ENCODE assay signal across 9 mouse cellular contexts in the genomic region with DNA sequence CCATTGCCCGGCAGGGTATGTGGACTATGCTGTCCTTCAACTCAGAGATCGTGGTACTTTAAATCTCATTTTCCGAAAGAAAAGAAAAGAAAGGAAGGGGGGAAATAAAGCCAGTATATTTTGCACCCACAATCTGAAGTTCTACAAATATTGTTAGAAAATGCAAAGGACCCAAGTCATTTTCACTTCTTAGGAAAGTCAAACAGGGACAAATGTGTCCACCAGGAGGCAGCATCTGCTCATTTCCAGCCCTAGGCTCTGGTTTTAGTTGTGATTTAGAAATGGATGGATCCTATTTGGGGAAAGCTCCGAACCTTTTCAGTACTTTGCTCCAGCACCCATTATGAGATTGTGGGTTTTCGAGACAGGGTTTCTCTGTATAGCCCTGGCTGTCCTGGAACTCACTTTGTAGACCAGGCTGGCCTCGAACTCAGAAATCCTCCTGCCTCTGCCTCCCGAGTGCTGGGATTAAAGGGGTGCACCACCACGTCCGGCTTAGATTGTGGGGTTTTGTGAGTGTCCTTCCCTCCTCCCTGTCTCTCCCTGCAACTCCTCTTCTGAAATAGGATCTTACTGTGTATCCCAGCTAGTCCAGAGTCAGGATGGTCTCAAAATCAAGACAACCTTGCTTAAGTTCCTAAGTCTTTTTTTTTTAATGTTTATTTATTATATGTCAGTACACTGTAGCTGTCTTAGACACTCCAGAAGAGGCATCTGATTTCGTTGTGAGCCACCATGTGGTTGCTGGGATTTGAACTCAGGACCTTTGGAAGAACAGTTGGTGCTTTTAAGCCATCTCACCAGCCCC. TPM values are rescaled to one million over a fixed set of nuclear protein-coding genes. Genes with fewer than 3 reads are reported as not detected.
DNase-seq lines count a peak whose midpoint lies in the region; ATAC-seq and TF ChIP-seq lines count a peak whose summit lies in the region.
"Had no signal": no experiment of that assay in that cellular context is flagged by ENCODE, and none has a peak within 500 bp of the region (broad histone marks: within the 10 kb centered on the region; RNA-seq: fewer than 3 reads in every experiment).

No protein-coding gene starts in this region.

- no peak overlapping the region for H3K4me3 ChIP-seq in MEL (ENCODE audit: control insufficient read depth in 1 of 2, insufficient read depth in 1 of 2, low read depth in 2 of 2, low read length in 2 of 2)
- no peak overlapping the region for H3K4me3 ChIP-seq in kidney, adult 2 months (ENCODE audit: insufficient read depth, low read depth, low read length)
- no peak overlapping the region for H3K4me3 ChIP-seq in liver, embryonic 15.5 days (replicated peaks)
- H3K4me3 ChIP-seq in neural tube, embryonic 13.5 days = no peak overlapping the region

- no peaks in the 10 kb centered on the region; a peak in 1 of 4 replicates for H3K27me3 ChIP-seq in MEL (ENCODE audit: control insufficient read depth in 1 of 2, insufficient read depth in 2 of 2, low read length in 2 of 2)
- no peaks in the 10 kb centered on the region for H3K27me3 ChIP-seq in kidney, adult 2 months (replicated peaks; ENCODE audit: control insufficient read depth, insufficient read depth, low read length)
- H3K27me3 ChIP-seq in liver, embryonic 15.5 days = 0 out of 2 replicates have a peak, but pooled peaks cover 8% of the 10 kb centered on the region
- no peaks in the 10 kb centered on the region for H3K27me3 ChIP-seq in neural tube, embryonic 13.5 days

- H3K9me3 ChIP-seq in MEL (replicated peaks; ENCODE audit: insufficient read depth, low read length) = no peaks in the 10 kb centered on the region
- no peaks in the 10 kb centered on the region for H3K9me3 ChIP-seq in liver, embryonic 15.5 days (replicated peaks)
- H3K9me3 ChIP-seq in neural tube, embryonic 13.5 days = no peaks in the 10 kb centered on the region

- peaks cover 3 to 23% of the 10 kb centered on the region in 2 experiments; a peak in 3 of 4 replicates for H3K4me1 ChIP-seq in MEL (ENCODE audit: control insufficient read depth in 1 of 2, insufficient read depth in 2 of 2, low read length in 2 of 2)
- H3K4me1 ChIP-seq in kidney, adult 2 months (ENCODE audit: control insufficient read depth, insufficient read depth, low read length) = peaks cover 3% of the 10 kb centered on the region; the same call in 1 of the 2 replicates
- H3K4me1 ChIP-seq in liver, embryonic 15.5 days (replicated peaks) = peaks cover 39% of the 10 kb centered on the region
- H3K4me1 ChIP-seq in neural tube, embryonic 13.5 days (replicated peaks) = peaks cover 6% of the 10 kb centered on the region; the same call in 1 of the 2 replicates

- intact Hi-C loops in gastrocnemius, postnatal 36 days (cut with DNase I) = loop anchor here (1.0 kb wide), 1 partner anchor 73 kb away; the partner anchor contains the start of gene Dhx8

- H3K9ac ChIP-seq in MEL (ENCODE audit: control insufficient read depth, low read depth, low read length, poor library complexity, severe bottlenecking) = no peak overlapping the region
- no peak overlapping the region for H3K9ac ChIP-seq in liver, embryonic 15.5 days
- H3K9ac ChIP-seq in neural tube, embryonic 13.5 days = no peak overlapping the region

- no peak overlapping the region; the same call in 1 of the 2 replicates for H3K27ac ChIP-seq in MEL (ENCODE audit: control insufficient read depth, low read depth, low read length)
- H3K27ac ChIP-seq in kidney, adult 2 months (ENCODE audit: insufficient read depth, low read depth, low read length) = peak overlapping the region; percentile 85
- H3K27ac ChIP-seq in liver, embryonic 15.5 days (replicated peaks) = peak overlapping the region; percentile 81
- H3K27ac ChIP-seq in neural tube, embryonic 13.5 days (replicated peaks) = peak overlapping the region; percentile 89

- H3K36me3 ChIP-seq in MEL (ENCODE audit: control insufficient read depth in 1 of 2, insufficient read depth in 2 of 2, low read length in 2 of 2) = peaks cover 0 to 16% of the 10 kb centered on the region in 2 experiments; a peak in 2 of 4 replicates
- H3K36me3 ChIP-seq in kidney, adult 2 months (ENCODE audit: control insufficient read depth, insufficient read depth, low read length) = no peaks in the 10 kb centered on the region
- H3K36me3 ChIP-seq in liver, embryonic 15.5 days (replicated peaks) = no peaks in the 10 kb centered on the region
- no peaks in the 10 kb centered on the region for H3K36me3 ChIP-seq in neural tube, embryonic 13.5 days

- TF ChIP-seq RAD21 in MEL (IDR thresholded peaks at IDR 0.05; ENCODE audit: low read depth, low read length) = no peak

- no peak overlapping the region for H3K4me2 ChIP-seq in liver, embryonic 15.5 days
- no peak overlapping the region for H3K4me2 ChIP-seq in neural tube, embryonic 13.5 days

- peak; percentile 66 to 93 (median 77) for TF ChIP-seq CTCF in MEL (IDR thresholded peaks at IDR 0.05 in 2 of 3, conservative IDR thresholded peaks at IDR 0.05 in 1 of 3; ENCODE audit: control insufficient read depth in 1 of 3, insufficient read depth in 1 of 3, low read depth in 2 of 3, low read length in 3 of 3, poor library complexity in 1 of 3, severe bottlenecking in 1 of 3)
- TF ChIP-seq CTCF in kidney, adult 2 months (conservative IDR thresholded peaks at IDR 0.05; ENCODE audit: insufficient read depth, insufficient read length, low read depth, low read length) = peak; percentile 62

- TF ChIP-seq POLR2A in MEL (IDR thresholded peaks at IDR 0.05; ENCODE audit: control insufficient read depth in 1 of 2, insufficient read depth in 1 of 2, low read depth in 1 of 2, low read length in 2 of 2, poor library complexity in 1 of 2) = peak; percentile 68 to 94
- TF ChIP-seq POLR2A in kidney, adult 2 months (IDR thresholded peaks at IDR 0.05; ENCODE audit: low read depth, low read length) = no peak

- WGBS in kidney, adult 2 months = 22% methylated on average over 10 of the region's 10 CpGs
- WGBS in liver, embryonic 15.5 days (ENCODE audit: insufficient replicate concordance) = 25% methylated on average over 10 of the region's 10 CpGs
- 34% methylated on average over 10 of the region's 10 CpGs for WGBS in neural tube, embryonic 13.5 days

- H3K79me2 ChIP-seq in MEL (ENCODE audit: control insufficient read depth, insufficient read depth, low read length, poor library complexity) = no peaks in the 10 kb centered on the region; the same call in 1 of the 2 replicates

- peak; percentile 10 for ATAC-seq in liver, embryonic 15.5 days (ENCODE audit: insufficient read depth)
- ATAC-seq in neural tube, embryonic 13.5 days (ENCODE audit: low read depth) = no peak

- DNase-seq in 3T3-L1 (ENCODE audit: low read depth, low spot score) = peak; percentile 99
- DNase-seq in MEL (ENCODE audit: low read depth, low spot score) = peak; percentile 97
- peak; percentile 54 to 69 for DNase-seq in cerebellum, postnatal 36 days
- peak; percentile 38 to 48 for DNase-seq in gastrocnemius, postnatal 36 days
- peak; percentile 72 for DNase-seq in kidney, adult 2 months
- DNase-seq in thymus, postnatal 0 days (ENCODE audit: low spot score) = peak; percentile 85

- TF ChIP-seq EP300 in MEL (IDR thresholded peaks at IDR 0.05; ENCODE audit: low read depth in 1 of 2, low read length in 2 of 2) = peak in 1 of 2 experiments; percentile 53; a peak in 1 of 4 replicates

TF ChIP-seq in MEL, 35 proteins besides CTCF, POLR2A, EP300 and RAD21 (continues in another document):
- TF ChIP-seq MYC (IDR thresholded peaks at IDR 0.05; ENCODE audit: low read depth, low read length) = peak; percentile 55; the same call in 1 of the 2 replicates
- 0 out of 2 replicates have a peak, but pooled peaks have one; percentile 63 for TF ChIP-seq UBTF (IDR thresholded peaks at IDR 0.05; ENCODE audit: borderline replicate concordance, insufficient read depth, low read depth, low read length)
- no peak for TF ChIP-seq ZNF384 (IDR thresholded peaks at IDR 0.05; ENCODE audit: low read depth, low read length)
- TF ChIP-seq TBP (IDR thresholded peaks at IDR 0.05; ENCODE audit: low read depth, low read length) = peak; percentile 87
- TF ChIP-seq NELFE (IDR thresholded peaks at IDR 0.05; ENCODE audit: low read depth, low read length) = peak; percentile 87
- peak; percentile 87 for TF ChIP-seq RCOR1 (IDR thresholded peaks at IDR 0.05; ENCODE audit: low read depth, low read length)
- TF ChIP-seq SIN3A (IDR thresholded peaks at IDR 0.05; ENCODE audit: low read length) = peak; percentile 74; the same call in 1 of the 2 replicates
- no peak for TF ChIP-seq CHD1 (IDR thresholded peaks at IDR 0.05; ENCODE audit: low read depth, low read length)
- TF ChIP-seq POLR2AphosphoS2 (IDR thresholded peaks at IDR 0.05; ENCODE audit: low read length) = no peak; the same call in 1 of the 2 replicates
- peak; percentile 59; the same call in 1 of the 2 replicates for TF ChIP-seq MYB (IDR thresholded peaks at IDR 0.05; ENCODE audit: low read depth, low read length)

RNA-seq across cellular contexts. Expression of gene Arl4d, which starts 6.4 kb away (rescaled TPM):
- total RNA-seq in MEL (2012; rRNA removed) = 0.23 and 0.33 TPM in 2 replicates
- polyA plus RNA-seq in MEL (2012; ENCODE audit: insufficient read depth in 1 of 2, insufficient read length in 2 of 2, low read depth in 1 of 2, low replicate concordance in 2 of 2, missing spikeins in 1 of 2) = under 1 TPM in 1 of 2 experiments, not detected in 1; 0.17 TPM
- 1 to 10 TPM; 4.7 to 9.3 TPM for total RNA-seq in gastrocnemius, postnatal 36 days (2021)
- 23.1 and 27.2 TPM in 2 replicates for polyA plus RNA-seq in kidney, adult 2 months (2012; rRNA removed)
- polyA plus RNA-seq in liver, embryonic 15.5 days (2015; fragmentation: Nextera tagmentation; extraction: Ambion mirVana) = 0.82 and 0.94 TPM in 2 replicates
- polyA plus RNA-seq in neural tube, embryonic 13.5 days (2015; fragmentation: Nextera tagmentation; extraction: Ambion mirVana) = 18.1 and 19.8 TPM in 2 replicates
- 3.0 and 3.1 TPM in 2 replicates for polyA plus RNA-seq in thymus, postnatal 0 days (2015; fragmentation: Nextera tagmentation; extraction: Ambion mirVana)

RNA-seq across cellular contexts. Expression of gene Rdm1, which starts 32.0 kb away (rescaled TPM):
- total RNA-seq in MEL (2012; rRNA removed) = 6.5 and 6.7 TPM in 2 replicates
- polyA plus RNA-seq in MEL (2012; ENCODE audit: insufficient read depth in 1 of 2, insufficient read length in 2 of 2, low read depth in 1 of 2, low replicate concordance in 2 of 2, missing spikeins in 1 of 2) = 1 to 10 TPM in 1 of 2 experiments, not detected in 1; 6.8 TPM
- total RNA-seq in gastrocnemius, postnatal 36 days (2021) = 10 to 100 TPM; 22.4 to 24.3 TPM
- polyA plus RNA-seq in kidney, adult 2 months (2012; rRNA removed) = 41.0 and 45.7 TPM in 2 replicates
- 10.7 and 12.1 TPM in 2 replicates for polyA plus RNA-seq in liver, embryonic 15.5 days (2015; fragmentation: Nextera tagmentation; extraction: Ambion mirVana)
- 16.0 and 16.4 TPM in 2 replicates for polyA plus RNA-seq in neural tube, embryonic 13.5 days (2015; fragmentation: Nextera tagmentation; extraction: Ambion mirVana)
- 44.5 and 46.0 TPM in 2 replicates for polyA plus RNA-seq in thymus, postnatal 0 days (2015; fragmentation: Nextera tagmentation; extraction: Ambion mirVana)

RNA-seq across cellular contexts. Expression of gene Gm11634, which starts 59.9 kb away (rescaled TPM):
- total RNA-seq in MEL (2012; rRNA removed) = not detected in 2 replicates
- polyA plus RNA-seq in MEL (2012; ENCODE audit: insufficient read depth in 1 of 2, insufficient read length in 2 of 2, low read depth in 1 of 2, low replicate concordance in 2 of 2, missing spikeins in 1 of 2) = not detected
- total RNA-seq in gastrocnemius, postnatal 36 days (2021) = not detected
- polyA plus RNA-seq in kidney, adult 2 months (2012; rRNA removed) = not detected in 2 replicates
- polyA plus RNA-seq in liver, embryonic 15.5 days (2015; fragmentation: Nextera tagmentation; extraction: Ambion mirVana) = 0.16 TPM in 1 of 2 replicates, not detected in the other
- not detected in 2 replicates for polyA plus RNA-seq in neural tube, embryonic 13.5 days (2015; fragmentation: Nextera tagmentation; extraction: Ambion mirVana)
- polyA plus RNA-seq in thymus, postnatal 0 days (2015; fragmentation: Nextera tagmentation; extraction: Ambion mirVana) = not detected in 2 replicates
- total RNA-seq: gastrocnemius, postnatal 4 days had no signal

Comparison
In these comparisons a context has a peak if more than half of its experiments do, and no peak if none do; other contexts are left out.
1. DNase-seq: peak in every context shown above with its lines; median percentile 99 in 3T3-L1; 97 in MEL; 85 in thymus, postnatal 0 days; 72 in kidney, adult 2 months; 62 in cerebellum, postnatal 36 days; 43 in gastrocnemius, postnatal 36 days.